Mouse (Mus musculus) hindbrain, embryonic 10.5 days (tissue): ENCODE data around the gene Npy1r. TPM values are rescaled to one million over a fixed set of nuclear protein-coding genes. Genes with fewer than 3 reads are reported as not detected.

ENCODE experiments used
- DNase-seq: peaks from one replicate; pipeline ENCODE4 v3.0.0-alpha.2; 2017; ENCODE audit warnings: low spot score
- H3K27ac ChIP-seq: fragments of 300-500 bp; sonication (generic); 2 replicates; pipeline ENCODE4 v1.5.1; 2016; ENCODE audit warnings: mild to moderate bottlenecking, moderate library complexity
- H3K27me3 ChIP-seq: fragments of 300-500 bp; sonication (generic); 2 replicates; pipeline ENCODE4 v1.6.1; 2016; ENCODE audit warnings: mild to moderate bottlenecking; ENCODE audit not compliant: poor library complexity, insufficient read depth, severe bottlenecking
- H3K36me3 ChIP-seq: fragments of 300-500 bp; sonication (generic); 2 replicates; pipeline ENCODE4 v1.6.1; 2016; ENCODE audit warnings: mild to moderate bottlenecking, moderate library complexity
- H3K4me1 ChIP-seq: fragments of 300-500 bp; sonication (generic); replicated peaks from 2 replicates; pipeline ENCODE4 v1.6.1; 2016; ENCODE audit warnings: mild to moderate bottlenecking
- H3K4me3 ChIP-seq: fragments of 300-500 bp; sonication (generic); 2 replicates; pipeline ENCODE4 v1.5.1; 2016; ENCODE audit warnings: mild to moderate bottlenecking, moderate library complexity
- H3K9me3 ChIP-seq: fragments of 300-500 bp; sonication (generic); 2 replicates; pipeline ENCODE4 v1.6.1; 2016; ENCODE audit warnings: mild to moderate bottlenecking, moderate library complexity
- WGBS: fragments of 180-500 bp; shearing (Covaris S2); methylation state at CpG from one replicate; pipeline ENCODE4 v1.1.7; 2016; 5-methylcytosine and 5-hydroxymethylcytosine counted together
- polyA plus RNA-seq: library from polyadenylated mRNA; unstranded; fragments of >200 nt; fragmentation: Nextera tagmentation; extraction: Ambion mirVana; gene quantifications from 2 replicates; pipeline ENCODE4 v1.2.1, GENCODE M21; 2016

The Npy1r gene
- polyA plus RNA-seq, 1 experiment from 2014 or later = 0.29 TPM

GRCm38 (mm10) chr8:66742359-66742758 is 45.4 kb downstream of the Npy1r start:
- WGBS = 78% methylated on average over 1 of the region's 1 CpGs
- no peaks in the 10 kb centered on the region for H3K9me3 ChIP-seq
- no peak for DNase-seq

GRCm38 (mm10) chr8:66745612-66746011 is 48.6 kb downstream of the Npy1r start:
- H3K4me3 ChIP-seq = no peak overlapping the region
- 78% methylated on average over 3 of the region's 3 CpGs for WGBS
- no peak overlapping the region for H3K27ac ChIP-seq
- H3K4me1 ChIP-seq = no peaks in the 10 kb centered on the region
- no peak for DNase-seq
- no peaks in the 10 kb centered on the region for H3K36me3 ChIP-seq
- H3K27me3 ChIP-seq = no peaks in the 10 kb centered on the region
- H3K9me3 ChIP-seq = no peaks in the 10 kb centered on the region

More at GRCm38 (mm10) chr8:66742359-66742758, 45.4 kb downstream of the Npy1r start:
- H3K27me3 ChIP-seq = no peaks in the 10 kb centered on the region
- no peaks in the 10 kb centered on the region for H3K36me3 ChIP-seq
- H3K4me3 ChIP-seq = no peak overlapping the region
- no peak overlapping the region for H3K27ac ChIP-seq
- H3K4me1 ChIP-seq = no peaks in the 10 kb centered on the region

- Histone ChIP-seq H3K27me3 (no peaks in the 10 kb centered on the region), H3K9me3 (no peaks in the 10 kb centered on the region), H3K4me3 (no peak overlapping the region), H3K36me3 (no peaks in the 10 kb centered on the region), H3K27ac (no peak overlapping the region), H3K4me1 (no peaks in the 10 kb centered on the region)
- DNase-seq = no peak
- WGBS = 84% methylated on average over 2 of the region's 2 CpGs
These were observed 54.6 kb downstream of the Npy1r start for GRCm38 (mm10) chr8:66751621-66752020.

GRCm38 (mm10) chr8:66756161-66756560 is 59.2 kb downstream of the Npy1r start:
- WGBS = 95% methylated on average over 2 of the region's 2 CpGs
- H3K4me1 ChIP-seq = no peaks in the 10 kb centered on the region
- no peak overlapping the region for H3K27ac ChIP-seq
- H3K9me3 ChIP-seq = no peaks in the 10 kb centered on the region
- H3K27me3 ChIP-seq = no peaks in the 10 kb centered on the region
- DNase-seq = no peak
- no peak overlapping the region for H3K4me3 ChIP-seq
- no peaks in the 10 kb centered on the region for H3K36me3 ChIP-seq

Other genes with a start within 250 kb of the Npy1r start
- 16.2 and 18.5 TPM in 2 replicates for gene Tma16, start 210.7 kb upstream of the Npy1r start, polyA plus RNA-seq
- 0.05 TPM in 1 of 2 replicates, not detected in the other for gene Tktl2, start 185.4 kb upstream of the Npy1r start, polyA plus RNA-seq
- gene Npy5r, start 9.1 kb upstream of the Npy1r start, polyA plus RNA-seq = 0.06 TPM in 1 of 2 replicates, not detected in the other
- 2.5 and 3.8 TPM in 2 replicates for gene Naf1, start 163.0 kb downstream of the Npy1r start, polyA plus RNA-seq